Mouse (Mus musculus): ENCODE data around the gene Cd27. TPM values are rescaled to one million over a fixed set of nuclear protein-coding genes. Genes with fewer than 3 reads are reported as not detected.
A peak's percentile ranks its signal among the peaks of the same experiment; 100 is the strongest.

Gene Cd27
- polyA plus RNA-seq, 1 experiment from 2014 or later: 1.2 TPM

DNA sequence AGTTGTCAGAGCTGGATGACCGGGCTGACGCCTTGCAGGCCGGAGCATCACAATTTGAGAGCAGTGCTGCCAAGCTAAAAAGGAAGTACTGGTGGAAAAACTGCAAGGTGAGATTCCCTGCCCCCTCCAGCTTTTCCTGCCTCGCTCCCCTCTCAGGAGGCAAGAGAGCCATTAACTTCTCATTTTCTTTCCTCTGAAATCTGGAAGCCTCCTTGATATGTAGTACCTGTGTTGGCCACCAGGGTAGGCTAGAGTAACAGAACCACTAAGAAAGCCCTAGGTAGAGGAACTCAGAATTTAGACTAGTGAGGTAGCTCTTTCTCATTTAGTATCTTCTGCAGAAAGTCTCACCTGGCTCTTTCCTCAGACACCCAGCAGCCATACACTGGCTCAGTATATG is 17.8 kb downstream of the Cd27 start:
- no peak overlapping the region for H3K27ac ChIP-seq
- DNase-seq (ENCODE audit: low spot score): peak; percentile 31
- H3K4me1 ChIP-seq (replicated peaks): peaks cover 15% of the 10 kb centered on the region
- H3K9me3 ChIP-seq: no peaks in the 10 kb centered on the region
- 79% methylated on average over 4 of the region's 4 CpGs for WGBS
- no peak overlapping the region for H3K4me3 ChIP-seq
- peaks cover 10% of the 10 kb centered on the region for H3K27me3 ChIP-seq (ENCODE audit: insufficient read depth, poor library complexity, severe bottlenecking)
- H3K36me3 ChIP-seq: no peaks in the 10 kb centered on the region

DNA sequence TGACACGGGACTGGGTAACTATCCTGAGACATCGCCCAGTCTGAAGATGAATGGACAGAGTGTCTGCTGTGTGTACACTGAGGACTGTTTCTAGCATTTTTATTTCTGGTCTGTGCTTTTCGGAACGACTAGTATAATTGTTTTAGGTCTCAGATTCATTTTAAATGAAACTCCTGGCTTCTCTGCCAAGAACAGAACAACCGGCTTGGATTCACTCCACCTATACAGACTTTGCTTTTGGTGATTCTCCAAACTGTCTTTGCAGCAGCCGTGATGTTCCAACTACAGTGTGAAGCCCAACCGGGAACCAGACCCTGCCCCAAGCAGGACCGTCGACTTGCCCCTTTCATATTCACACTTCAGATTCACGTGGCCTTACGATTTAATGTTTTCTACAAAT is 18.9 kb downstream of the Cd27 start:
- H3K36me3 ChIP-seq: no peaks in the 10 kb centered on the region
- no peak overlapping the region for H3K27ac ChIP-seq
- H3K27me3 ChIP-seq (ENCODE audit: insufficient read depth, poor library complexity, severe bottlenecking): peaks cover 20% of the 10 kb centered on the region
- peaks cover 15% of the 10 kb centered on the region for H3K4me1 ChIP-seq (replicated peaks)
- no peak for DNase-seq (ENCODE audit: low spot score)
- H3K9me3 ChIP-seq: no peaks in the 10 kb centered on the region
- no peak overlapping the region for H3K4me3 ChIP-seq
- 89% methylated on average over 11 of the region's 11 CpGs for WGBS

DNA sequence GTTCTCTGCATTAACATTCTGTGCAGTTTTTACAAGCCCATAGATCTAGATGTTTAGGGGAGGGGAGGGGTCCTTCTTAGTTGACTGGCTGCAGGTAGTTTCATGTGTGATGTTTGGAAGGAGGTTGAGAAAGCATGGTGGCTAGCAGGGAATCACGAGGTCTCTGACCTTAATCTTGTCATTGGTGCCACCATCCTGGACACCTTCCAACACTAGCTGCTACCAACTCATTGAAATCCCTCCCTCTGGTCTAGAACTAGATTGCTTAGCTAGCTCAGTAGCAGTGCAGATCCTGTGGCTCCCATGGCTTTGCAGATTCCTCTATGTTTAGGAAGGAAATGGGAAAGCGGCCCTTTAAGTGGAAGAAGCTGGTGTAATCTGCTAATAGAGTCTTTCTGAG is 19.9 kb downstream of the Cd27 start:
- Histone ChIP-seq H3K27ac (no peak overlapping the region), H3K36me3 (no peaks in the 10 kb centered on the region), H3K9me3 (no peaks in the 10 kb centered on the region), H3K4me1 (replicated peaks) (peaks cover 15% of the 10 kb centered on the region), H3K4me3 (no peak overlapping the region; the same call in 1 of the 2 replicates), H3K27me3 (ENCODE audit: insufficient read depth, poor library complexity, severe bottlenecking) (peaks cover 21% of the 10 kb centered on the region)
- WGBS: 82% methylated on average over 2 of the region's 2 CpGs
- DNase-seq (ENCODE audit: low spot score): no peak

DNA sequence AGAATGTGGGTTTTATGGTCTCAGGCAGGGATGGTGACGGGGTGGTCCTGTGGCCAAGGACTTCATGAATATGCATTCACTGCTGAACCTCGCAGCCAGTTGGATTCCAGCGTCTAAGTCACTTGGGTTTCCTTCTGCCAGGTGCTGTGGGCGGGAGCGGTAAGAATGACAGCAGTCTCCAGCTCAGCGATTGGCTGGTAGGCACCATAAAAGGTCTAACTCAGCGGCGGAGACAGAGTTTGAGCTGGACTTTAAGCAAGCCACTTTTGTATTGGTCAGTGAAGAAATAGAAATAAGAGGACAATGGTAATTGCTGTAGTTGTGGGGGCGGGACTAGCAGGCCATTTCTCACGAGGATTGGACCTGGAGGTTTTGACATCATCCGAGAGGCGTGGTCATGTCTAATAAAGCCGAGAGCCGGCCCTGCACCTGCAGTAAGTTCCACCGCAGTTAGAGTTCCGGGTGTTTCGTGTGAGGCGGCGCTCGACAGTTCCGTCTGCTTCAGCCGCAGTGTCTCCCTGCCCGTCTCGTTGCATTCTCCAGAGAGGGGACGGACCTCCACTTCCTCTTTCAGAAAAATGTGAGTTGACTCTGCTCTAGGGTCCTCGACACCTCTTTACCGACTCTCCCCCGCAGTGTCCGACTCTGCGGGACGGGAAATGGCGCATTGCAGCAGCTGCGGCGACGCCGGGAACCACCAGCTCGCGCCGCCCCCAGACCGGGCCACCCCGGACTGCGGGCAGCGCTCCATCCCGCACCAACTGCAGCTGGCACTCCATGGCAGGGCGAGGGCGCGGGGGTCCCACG is 21.5 kb downstream of the Cd27 start, which contains the start of gene Vamp1:
Gene Vamp1 (plus strand): TSS at position 404 of the 807 bp plus-strand sequence.
- peaks cover 30% of the 10 kb centered on the region for H3K27me3 ChIP-seq (ENCODE audit: insufficient read depth, poor library complexity, severe bottlenecking)
- under 1% methylated on average over 48 of the region's 48 CpGs for WGBS
- no peaks in the 10 kb centered on the region for H3K36me3 ChIP-seq
- H3K4me3 ChIP-seq: peak within 1 kb of the TSS; percentile 76
- DNase-seq (ENCODE audit: low spot score): peak; percentile 91
- H3K9me3 ChIP-seq: no peaks in the 10 kb centered on the region
- peak within 1 kb of the TSS; percentile 86 for H3K27ac ChIP-seq
- H3K4me1 ChIP-seq (replicated peaks): peaks cover 15% of the 10 kb centered on the region

DNA sequence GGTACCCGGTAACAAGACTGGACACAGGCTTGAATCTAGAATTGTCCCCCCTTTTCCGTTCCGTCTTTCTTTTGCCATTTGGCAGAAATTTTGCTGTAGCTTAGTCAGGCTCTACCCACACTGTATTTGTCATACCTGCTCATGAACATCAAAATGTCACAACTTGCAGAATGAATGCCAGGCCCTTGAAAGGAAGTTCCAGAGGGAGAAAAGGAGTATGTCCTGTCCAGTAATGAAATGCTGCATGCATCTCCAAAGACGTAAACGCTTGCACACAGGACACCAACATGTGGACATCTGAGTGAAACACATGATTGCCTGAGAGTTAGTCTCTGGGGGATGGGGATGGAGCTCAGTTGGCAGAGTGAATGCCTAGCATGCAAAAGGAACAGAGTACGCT is 23.1 kb downstream of the Cd27 start:
- Histone ChIP-seq H3K4me1 (replicated peaks) (peaks cover 15% of the 10 kb centered on the region), H3K9me3 (no peaks in the 10 kb centered on the region), H3K36me3 (no peaks in the 10 kb centered on the region), H3K27ac (no peak overlapping the region), H3K4me3 (no peak overlapping the region), H3K27me3 (ENCODE audit: insufficient read depth, poor library complexity, severe bottlenecking) (peaks cover 30% of the 10 kb centered on the region)
- no peak for DNase-seq (ENCODE audit: low spot score)
- WGBS: 81% methylated on average over 6 of the region's 6 CpGs

DNA sequence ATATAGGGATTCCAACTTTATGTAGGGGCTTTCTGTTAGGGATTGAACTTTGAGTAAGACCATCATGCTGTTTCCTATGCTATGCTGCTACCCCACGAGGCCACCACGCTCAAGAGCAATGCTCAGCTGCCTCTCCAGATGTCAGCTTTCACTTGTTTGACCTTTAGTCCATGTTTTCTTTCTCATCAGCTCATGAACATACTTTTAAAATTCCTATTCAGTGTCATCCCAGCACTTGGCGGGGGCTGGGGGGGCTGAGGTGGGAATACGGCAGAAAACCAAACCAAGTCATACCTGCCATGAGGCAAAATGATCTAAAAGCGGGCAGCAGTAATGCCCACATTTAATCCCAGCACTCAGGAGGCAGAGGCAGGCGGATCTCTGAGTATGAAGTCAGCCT is 23.7 kb downstream of the Cd27 start:
- WGBS: 75% methylated on average over 6 of the region's 6 CpGs

DNA sequence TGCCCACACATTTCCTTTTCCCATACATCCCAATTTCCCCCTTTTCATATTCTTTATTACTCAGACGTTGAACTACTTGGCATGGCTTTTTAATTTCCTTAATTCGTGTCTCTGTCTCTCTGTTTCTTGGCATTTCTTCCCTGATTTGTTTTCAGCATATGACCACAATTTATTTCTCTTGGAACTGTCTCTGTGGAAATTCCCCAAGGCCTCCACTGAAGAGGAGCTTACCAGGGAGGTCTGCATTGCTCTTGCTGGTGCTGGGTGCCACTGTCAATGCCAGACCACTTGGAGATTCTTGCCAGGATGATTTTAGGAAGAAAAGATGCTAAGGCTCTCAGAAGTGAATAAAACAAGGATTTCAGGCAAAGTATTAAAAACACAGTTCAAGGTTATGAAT is 24.2 kb downstream of the Cd27 start:
- Histone ChIP-seq H3K4me3 (no peak overlapping the region), H3K27me3 (ENCODE audit: insufficient read depth, poor library complexity, severe bottlenecking) (peaks cover 30% of the 10 kb centered on the region), H3K4me1 (replicated peaks) (peaks cover 15% of the 10 kb centered on the region), H3K9me3 (no peaks in the 10 kb centered on the region), H3K27ac (no peak overlapping the region), H3K36me3 (no peaks in the 10 kb centered on the region)
- DNase-seq (ENCODE audit: low spot score): no peak
- 60% methylated on average over 2 of the region's 2 CpGs for WGBS

More for the DNA sequence above, 23.7 kb downstream of the Cd27 start:
- Histone ChIP-seq H3K4me3 (no peak overlapping the region), H3K27ac (no peak overlapping the region), H3K4me1 (replicated peaks) (peaks cover 15% of the 10 kb centered on the region), H3K27me3 (ENCODE audit: insufficient read depth, poor library complexity, severe bottlenecking) (peaks cover 30% of the 10 kb centered on the region), H3K36me3 (no peaks in the 10 kb centered on the region), H3K9me3 (no peaks in the 10 kb centered on the region)
- no peak for DNase-seq (ENCODE audit: low spot score)

DNA sequence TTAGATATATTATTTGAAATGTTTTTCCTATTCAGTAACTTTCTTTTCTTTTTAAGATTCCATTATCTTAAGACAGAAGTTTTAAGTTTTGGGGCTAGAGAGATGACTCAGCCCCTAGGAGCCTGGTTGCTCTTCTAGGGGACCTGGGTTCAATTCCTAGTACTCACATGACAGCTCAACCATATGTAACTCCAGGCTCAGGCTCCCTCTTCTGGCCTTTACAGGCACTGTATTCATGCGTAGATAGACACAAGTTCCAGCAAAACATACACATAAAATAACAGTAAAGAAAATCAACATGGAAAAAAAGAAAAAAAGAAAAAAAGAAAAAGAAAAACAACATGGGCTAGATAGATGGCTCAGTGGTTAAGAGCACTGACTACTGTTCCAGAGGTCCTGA is 26.4 kb downstream of the Cd27 start:
- no peak overlapping the region for H3K27ac ChIP-seq
- 90% methylated on average over 1 of the region's 1 CpGs for WGBS
- H3K4me1 ChIP-seq (replicated peaks): peaks cover 3% of the 10 kb centered on the region; the same call in 1 of the 2 replicates
- DNase-seq (ENCODE audit: low spot score): no peak
- no peaks in the 10 kb centered on the region for H3K36me3 ChIP-seq
- H3K4me3 ChIP-seq: no peak overlapping the region
- H3K27me3 ChIP-seq (ENCODE audit: insufficient read depth, poor library complexity, severe bottlenecking): peaks cover 21% of the 10 kb centered on the region; the same call in 1 of the 2 replicates
- H3K9me3 ChIP-seq: no peaks in the 10 kb centered on the region

DNA sequence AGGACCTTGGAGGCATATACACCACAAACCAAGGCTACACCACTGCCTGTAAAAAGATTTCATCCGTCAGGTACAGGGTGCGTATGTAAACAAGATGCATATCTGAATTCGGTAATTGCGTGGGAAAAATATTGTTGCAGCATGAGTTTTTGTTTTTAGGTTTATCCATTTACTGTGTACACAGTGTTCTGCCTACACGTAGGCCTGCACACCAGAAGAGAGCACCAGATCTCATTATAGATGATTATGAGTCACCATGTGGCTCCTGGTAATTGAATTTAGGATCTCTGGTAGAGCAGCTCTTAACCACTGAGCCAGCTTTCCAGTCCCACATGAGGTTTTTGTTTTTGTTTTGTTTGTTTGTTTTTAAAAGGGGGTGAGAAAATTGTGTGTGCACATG is 39.6 kb downstream of the Cd27 start:
- WGBS: 91% methylated on average over 5 of the region's 5 CpGs
- Histone ChIP-seq H3K27me3 (ENCODE audit: insufficient read depth, poor library complexity, severe bottlenecking) (no peaks in the 10 kb centered on the region), H3K36me3 (peaks cover 26% of the 10 kb centered on the region), H3K4me1 (replicated peaks) (peaks cover 23% of the 10 kb centered on the region), H3K4me3 (no peak overlapping the region), H3K27ac (no peak overlapping the region), H3K9me3 (no peaks in the 10 kb centered on the region)
- no peak for DNase-seq (ENCODE audit: low spot score)

DNA sequence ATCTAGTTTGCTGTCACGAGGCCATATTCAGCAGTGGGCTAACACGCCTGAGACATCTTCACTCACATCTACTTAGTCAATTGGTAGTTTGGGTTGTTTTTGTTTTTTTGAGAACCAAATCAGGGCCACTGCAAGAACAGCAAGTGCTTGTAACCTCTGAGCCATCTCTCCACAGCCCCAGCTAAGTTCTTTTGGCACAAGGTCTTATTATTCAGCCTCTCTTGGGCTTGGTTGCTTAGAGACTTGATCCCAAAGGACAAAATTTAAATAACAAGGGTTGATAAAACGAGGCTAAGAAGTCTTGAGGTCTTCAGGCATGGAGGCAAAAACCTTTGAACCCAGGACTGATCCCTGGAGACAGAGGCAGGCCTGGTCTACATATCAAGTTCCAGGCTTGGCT is 40.5 kb downstream of the Cd27 start:
- Histone ChIP-seq H3K4me1 (replicated peaks) (peaks cover 23% of the 10 kb centered on the region), H3K27ac (no peak overlapping the region), H3K4me3 (no peak overlapping the region), H3K36me3 (peaks cover 26% of the 10 kb centered on the region), H3K27me3 (ENCODE audit: insufficient read depth, poor library complexity, severe bottlenecking) (no peaks in the 10 kb centered on the region), H3K9me3 (no peaks in the 10 kb centered on the region)
- DNase-seq (ENCODE audit: low spot score): no peak
- WGBS: 45% methylated on average over 3 of the region's 3 CpGs

DNA sequence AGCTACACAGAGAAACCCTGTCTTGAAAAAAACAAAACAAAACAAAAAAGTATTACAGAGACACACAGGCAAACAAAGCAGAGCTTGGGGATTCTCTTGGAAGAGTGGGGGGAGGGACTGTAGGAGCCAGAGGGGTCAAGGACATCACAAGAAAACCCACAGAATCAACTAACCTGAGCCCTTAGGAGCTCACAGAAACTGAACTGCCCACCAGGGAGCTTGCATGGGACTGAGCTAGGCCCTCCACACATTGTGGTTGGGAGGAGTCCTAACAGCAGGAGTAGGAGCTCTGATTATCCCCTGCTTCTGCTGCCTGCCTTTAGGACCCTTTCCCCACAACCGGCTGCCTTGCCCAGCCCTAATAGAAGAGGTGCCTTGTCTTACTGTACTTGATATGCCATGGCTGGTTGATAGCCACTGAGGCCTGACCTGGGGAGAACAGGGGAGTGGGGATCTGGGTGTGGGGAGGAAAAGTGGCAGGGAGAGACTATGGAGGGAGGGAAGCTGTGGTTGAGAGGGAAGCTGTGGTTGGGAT is 41.2 kb downstream of the Cd27 start:
- peaks cover 26% of the 10 kb centered on the region for H3K36me3 ChIP-seq
- peaks cover 23% of the 10 kb centered on the region for H3K4me1 ChIP-seq (replicated peaks)
- H3K9me3 ChIP-seq: no peaks in the 10 kb centered on the region
- H3K27ac ChIP-seq: no peak overlapping the region
- DNase-seq (ENCODE audit: low spot score): no peak
- WGBS: 32% methylated on average over 1 of the region's 1 CpGs
- H3K27me3 ChIP-seq (ENCODE audit: insufficient read depth, poor library complexity, severe bottlenecking): no peaks in the 10 kb centered on the region
- H3K4me3 ChIP-seq: no peak overlapping the region

DNA sequence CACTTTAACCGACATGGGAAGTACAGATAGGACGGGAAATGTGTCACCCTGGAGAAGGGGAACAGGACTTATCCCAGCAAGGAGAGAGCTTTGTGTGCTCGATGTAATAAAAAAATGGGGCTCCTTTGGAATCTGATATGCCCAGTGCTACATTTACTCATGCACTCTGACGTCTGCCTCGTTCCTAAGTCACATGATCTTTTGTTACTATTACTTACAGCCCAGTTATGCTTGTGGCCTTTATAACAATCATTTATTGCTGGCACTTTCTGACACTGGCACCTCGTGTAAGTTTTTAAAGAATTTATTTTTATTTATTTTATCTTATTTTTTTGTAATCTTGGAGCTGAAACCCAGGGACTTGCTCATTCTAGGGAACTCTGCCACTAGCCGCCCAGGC is 43.4 kb downstream of the Cd27 start:
- Histone ChIP-seq H3K36me3 (peaks cover 41% of the 10 kb centered on the region), H3K27ac (no peak overlapping the region), H3K4me1 (replicated peaks) (peaks cover 33% of the 10 kb centered on the region), H3K4me3 (no peak overlapping the region), H3K27me3 (ENCODE audit: insufficient read depth, poor library complexity, severe bottlenecking) (no peaks in the 10 kb centered on the region), H3K9me3 (no peaks in the 10 kb centered on the region)
- 83% methylated on average over 7 of the region's 7 CpGs for WGBS
- no peak for DNase-seq (ENCODE audit: low spot score)

DNA sequence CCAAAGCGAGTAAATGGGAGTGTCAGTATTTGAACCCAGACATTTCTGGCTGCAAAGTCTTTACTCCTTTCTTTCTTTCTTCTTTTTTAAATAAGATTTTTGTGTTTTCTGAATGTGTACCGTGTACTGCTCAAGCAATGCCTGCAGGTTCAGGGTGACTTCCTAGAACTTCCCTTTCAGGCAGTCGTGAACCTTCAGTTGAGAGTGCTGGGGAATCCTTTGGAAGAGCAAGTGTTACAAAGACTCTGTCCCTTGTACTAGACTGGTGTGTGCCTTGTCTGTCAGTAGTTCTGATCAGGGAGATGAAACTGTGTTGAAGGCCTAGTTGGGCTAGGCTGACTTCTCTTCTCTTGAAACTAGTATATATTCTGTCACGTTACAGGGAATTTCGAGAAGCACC is 44.0 kb downstream of the Cd27 start:
- no peaks in the 10 kb centered on the region for H3K27me3 ChIP-seq (ENCODE audit: insufficient read depth, poor library complexity, severe bottlenecking)
- peak overlapping the region; percentile 73 for H3K4me3 ChIP-seq
- 44% methylated on average over 5 of the region's 5 CpGs for WGBS
- H3K27ac ChIP-seq: peak overlapping the region; percentile 99
- H3K36me3 ChIP-seq: peaks cover 46% of the 10 kb centered on the region
- no peaks in the 10 kb centered on the region for H3K9me3 ChIP-seq
- peaks cover 33% of the 10 kb centered on the region for H3K4me1 ChIP-seq (replicated peaks)
- DNase-seq (ENCODE audit: low spot score): no peak
